Mouse (Mus musculus): ENCODE measurements at regions not wholly inside any gene's neighbourhood (a gene's known extent, or its start where the extent isn't known, plus 50 kb on each side); places are given as distances from the start of the nearest gene placed in this dataset.

DNA sequence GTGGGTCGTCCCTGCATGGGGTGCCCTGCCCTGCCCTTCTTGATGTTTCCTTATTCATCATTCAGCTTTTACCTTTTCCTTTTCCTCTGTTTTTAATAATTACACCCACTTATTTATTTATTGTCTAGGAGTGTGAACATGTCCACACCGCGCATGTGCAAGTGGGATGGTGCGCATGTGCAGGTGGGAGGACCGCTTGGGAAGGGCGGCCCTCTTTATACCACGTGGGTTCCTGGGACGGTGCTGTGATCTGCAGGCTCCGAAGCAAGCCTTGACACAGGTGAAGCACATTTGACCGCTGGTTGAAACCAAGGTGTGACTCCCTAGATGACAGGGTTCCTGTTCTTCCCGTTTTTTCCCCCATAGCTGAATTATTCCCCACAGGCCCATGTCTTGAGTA is 60.0 kb downstream of the Syf2 start:
- DNase-seq (ENCODE audit: low spot score) = no peak

- no peak for DNase-seq (ENCODE audit: low spot score)
Measured at GRCm38 (mm10) chr4:134993526-134994122, 62.9 kb downstream of the Syf2 start.

GRCm38 (mm10) chr4:134994205-134994604 is 63.5 kb downstream of the Syf2 start:
- DNase-seq (ENCODE audit: low spot score) = no peak

- no peak for DNase-seq (ENCODE audit: low spot score)
Measured at GRCm38 (mm10) chr4:134994648-134995047, 64.0 kb downstream of the Syf2 start.

GRCm38 (mm10) chr4:134995052-134995451 is 64.4 kb downstream of the Syf2 start:
- no peak for DNase-seq (ENCODE audit: low spot score)

DNA sequence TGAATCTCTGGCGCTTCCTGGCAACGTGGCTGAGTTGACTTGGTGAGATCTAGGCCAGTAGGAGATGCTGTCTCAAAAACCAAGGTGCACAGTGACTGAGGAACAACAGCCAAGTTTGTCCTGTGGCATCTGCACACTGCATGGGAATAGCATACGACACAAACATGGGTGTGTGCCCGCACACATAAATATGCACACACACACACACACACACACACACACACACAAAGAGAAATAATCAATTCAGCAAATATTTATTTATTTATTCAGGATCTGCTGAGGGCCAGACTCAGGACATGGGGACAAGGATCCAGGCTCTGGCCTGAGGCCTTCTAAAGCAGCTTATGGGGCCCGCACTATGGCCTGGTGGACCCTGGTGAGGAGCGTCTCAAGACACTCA is 65.4 kb downstream of the Syf2 start:
- DNase-seq (ENCODE audit: low spot score) = no peak

DNA sequence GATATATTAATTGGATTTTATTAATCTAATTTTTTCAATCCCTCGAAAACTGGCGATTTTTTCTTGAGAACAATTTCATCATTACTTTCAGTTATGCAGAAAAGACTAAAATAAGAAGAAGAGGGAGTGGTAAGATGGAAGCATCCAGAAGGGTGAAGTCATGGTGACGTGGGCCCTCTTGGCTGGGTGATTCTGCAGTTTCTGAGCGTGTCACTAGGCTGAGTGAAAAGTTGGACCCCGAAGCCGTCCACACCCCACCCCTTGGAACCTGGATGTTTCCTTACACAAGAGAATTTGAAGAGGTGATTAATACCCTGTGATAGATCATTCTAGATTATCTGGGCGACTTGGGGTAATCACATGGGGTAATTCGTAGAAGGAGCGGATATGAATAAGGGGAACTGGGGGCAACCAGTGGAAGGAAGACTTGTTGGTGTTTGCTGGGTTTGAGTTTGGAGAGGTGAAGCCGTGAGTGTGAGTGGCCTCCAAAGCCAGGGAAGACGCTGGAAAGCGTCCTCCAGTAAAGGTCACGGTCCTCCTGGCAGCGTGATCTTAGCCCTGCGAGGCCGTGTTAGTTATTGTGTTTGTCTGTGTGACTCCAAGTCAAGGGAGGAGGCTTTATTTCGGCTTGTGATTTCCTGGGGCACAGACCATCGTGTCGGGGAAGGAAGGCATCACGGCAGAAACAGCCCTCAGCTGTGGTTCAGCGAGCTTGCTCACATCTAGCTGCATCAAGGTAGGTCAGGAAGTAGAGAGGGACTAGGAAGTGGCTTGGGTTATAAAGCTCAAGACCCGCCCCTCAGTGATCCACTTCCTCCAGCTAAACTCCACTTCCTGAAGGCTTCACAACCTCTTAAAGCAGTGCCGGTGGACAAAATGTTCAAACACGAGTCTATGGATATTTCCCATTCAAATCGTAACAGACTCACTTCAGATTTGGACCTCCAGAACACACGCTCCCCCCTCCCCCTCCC is 67.0 kb downstream of the Syf2 start:
- DNase-seq (ENCODE audit: low spot score) = no peak

DNA sequence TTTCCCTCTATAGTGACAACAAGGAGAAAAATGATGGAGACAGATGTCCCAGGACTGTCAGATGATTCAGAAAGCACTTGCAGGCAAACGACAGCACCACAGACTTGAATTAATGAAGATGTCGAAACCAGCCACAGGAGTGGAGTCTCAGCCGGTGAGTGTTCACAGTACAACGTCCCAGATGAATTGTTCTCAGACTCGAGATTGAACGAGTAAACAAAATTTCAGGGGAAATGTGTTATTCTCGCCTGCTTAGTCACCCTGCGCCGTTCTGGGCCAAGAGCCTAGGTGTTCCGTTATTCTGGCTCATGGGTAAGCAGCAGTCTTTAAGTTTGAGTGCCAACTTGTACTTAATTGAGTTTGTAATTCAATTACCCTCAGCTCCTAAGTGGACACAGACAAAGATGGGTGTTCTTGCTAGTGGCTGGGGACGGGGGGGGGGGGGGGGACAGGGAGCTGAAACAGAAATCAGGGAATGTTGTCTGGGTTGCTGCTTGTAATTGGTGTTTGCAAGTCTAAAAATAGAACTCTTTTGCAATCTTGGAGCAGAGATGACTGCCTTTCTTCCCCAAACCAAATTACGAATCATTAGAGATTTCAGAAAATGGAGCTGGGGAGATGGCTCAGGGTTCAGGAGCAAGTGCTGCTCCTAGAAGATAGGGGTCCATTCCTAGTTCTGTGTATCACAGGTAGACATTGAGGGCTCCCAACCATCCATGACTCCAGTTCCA is 68.4 kb downstream of the Syf2 start:
- peak; percentile 72 for DNase-seq (ENCODE audit: low spot score)

GRCm38 (mm10) chr4:135002091-135002925 is 71.6 kb downstream of the Syf2 start:
- no peak for DNase-seq (ENCODE audit: low spot score)

DNA sequence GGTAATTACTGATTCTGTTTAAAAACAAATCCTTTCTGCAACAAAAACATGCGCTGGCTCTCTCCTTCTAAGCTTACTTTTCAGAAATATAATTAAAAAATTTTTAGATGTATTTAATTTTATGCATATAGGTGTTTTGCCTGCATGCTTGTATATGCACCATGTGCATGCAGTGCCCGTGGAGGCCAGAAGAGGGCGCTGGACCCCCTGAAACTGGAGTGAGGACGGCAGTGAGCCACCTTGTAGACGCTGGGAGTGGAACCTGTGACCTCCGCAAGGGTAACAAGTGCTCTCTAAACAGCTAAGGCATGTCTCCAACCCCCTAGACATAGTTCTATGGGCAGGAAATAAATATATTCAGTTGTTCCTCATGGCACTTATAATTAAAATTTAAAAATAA is 80.7 kb downstream of the Syf2 start:
- no peak for DNase-seq (ENCODE audit: low spot score)

DNA sequence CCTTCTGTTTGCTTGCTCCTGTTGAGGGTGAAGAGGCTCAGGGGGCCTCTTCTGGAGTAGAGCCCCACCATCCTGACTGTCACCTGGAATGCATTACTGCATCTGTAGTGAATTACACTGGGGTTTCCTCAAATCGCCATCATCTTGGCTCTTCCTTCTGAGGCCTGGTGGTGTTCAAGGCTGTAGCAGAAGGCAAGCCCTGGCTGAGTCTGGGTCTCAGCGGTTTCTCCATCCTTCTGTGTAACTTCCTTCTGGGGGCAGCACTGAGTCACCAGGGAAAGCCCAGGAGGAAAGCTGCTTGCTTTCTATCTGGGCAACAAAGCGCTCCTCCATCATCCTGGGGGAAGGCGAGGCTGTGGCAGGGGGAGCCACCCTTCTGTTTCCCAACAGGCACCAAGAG is 82.2 kb downstream of the Syf2 start:
- no peak for DNase-seq (ENCODE audit: low spot score)

DNA sequence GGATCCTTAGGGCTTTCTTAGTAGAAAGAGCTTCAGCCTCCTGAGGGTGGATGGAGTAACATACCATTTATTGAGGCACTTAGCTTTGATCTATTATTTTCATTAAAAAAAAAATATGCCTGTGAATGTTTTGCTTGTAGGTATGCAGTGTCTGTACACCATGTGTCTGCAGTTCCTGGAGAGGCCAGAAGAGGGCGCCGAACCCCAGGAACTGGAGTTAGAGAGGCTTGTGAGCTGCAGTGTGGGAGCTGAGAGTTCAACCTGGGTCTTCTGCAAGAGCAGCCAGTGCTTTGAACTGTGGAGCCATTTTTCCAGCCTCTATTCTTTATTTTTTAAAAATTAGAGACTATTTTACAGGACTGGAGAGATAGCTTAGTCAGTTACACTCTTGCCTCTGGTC is 83.2 kb downstream of the Syf2 start:
- DNase-seq (ENCODE audit: low spot score) = no peak

GRCm38 (mm10) chr4:135018018-135018417 is 87.3 kb downstream of the Syf2 start:
- peak; percentile 42 for DNase-seq (ENCODE audit: low spot score)

- no peak for DNase-seq (ENCODE audit: low spot score)
Measured at GRCm38 (mm10) chr4:135019120-135019519, 88.4 kb downstream of the Syf2 start.

DNA sequence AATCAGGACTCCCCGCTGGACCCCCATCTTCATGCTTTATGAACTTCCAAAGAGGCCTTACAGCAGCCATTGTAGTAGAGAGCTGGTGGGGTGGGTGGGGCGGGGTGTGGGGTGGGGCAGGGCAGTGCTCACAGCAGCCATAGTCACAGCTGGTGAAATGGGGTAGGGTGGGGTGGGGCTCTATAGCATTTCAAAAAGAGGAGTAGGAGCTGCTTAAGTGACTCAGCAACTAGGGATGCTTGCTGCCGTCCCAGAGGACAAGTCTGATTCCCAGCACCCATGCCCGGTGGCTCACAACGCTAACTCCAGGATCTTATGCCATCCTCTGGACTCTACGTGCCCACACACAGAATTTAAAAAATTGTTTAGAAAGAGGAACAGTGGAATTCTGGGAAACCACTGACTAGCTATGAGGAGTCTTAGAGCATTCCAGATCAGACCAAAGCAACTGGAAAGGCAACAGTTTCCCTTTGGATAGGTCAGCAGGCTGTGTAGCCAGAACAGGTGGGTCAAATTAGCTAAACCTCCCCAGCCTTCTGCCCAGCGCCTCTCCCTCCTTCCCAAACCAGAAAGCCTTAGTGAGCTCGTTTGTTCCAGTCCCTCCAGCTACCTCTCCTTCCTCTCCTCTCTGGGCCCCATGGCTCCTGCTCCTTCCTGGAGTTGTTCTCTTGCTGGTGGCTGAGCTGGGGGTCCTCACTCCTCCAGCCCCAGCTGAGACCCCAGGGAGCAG is 89.7 kb downstream of the Syf2 start:
- DNase-seq (ENCODE audit: low spot score) = no peak

DNA sequence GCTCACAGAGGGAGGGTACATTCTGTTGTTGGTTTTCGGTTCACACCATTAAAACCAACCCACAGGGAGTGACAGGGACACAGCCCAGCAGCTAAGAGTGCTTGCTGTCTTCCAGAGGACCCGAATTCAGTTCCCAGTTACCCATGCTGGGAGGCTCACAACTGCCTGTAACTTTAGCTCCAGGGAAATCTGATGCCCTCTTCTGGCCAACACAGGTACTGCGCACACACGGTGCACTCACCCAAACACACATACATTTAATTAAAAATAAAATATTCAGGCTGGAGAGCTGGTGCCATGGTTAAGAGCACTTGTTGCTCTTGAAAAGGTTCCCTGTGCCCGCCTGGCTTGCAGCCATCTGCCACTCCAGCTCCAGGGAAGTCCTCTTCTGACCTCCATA is 92.5 kb downstream of the Syf2 start:
- DNase-seq (ENCODE audit: low spot score) = no peak

DNA sequence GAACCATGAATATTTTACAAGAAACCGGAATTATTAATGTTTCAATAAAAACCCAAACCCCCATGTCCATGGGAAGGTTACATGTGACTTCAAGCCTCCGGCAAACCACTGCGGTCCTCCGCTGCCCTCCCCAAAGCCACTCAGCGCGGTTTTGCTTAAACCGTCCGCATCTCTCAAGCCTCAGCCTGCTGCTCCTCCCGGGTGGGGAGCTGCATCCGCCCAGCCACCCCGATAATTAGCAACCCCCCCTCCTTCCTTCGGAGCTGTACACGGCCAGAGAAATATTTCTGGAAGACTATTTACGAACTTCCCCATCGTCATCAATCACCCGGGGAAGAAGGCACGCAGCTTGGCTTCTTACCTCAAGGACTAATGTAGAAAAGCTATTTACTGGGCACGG is 94.7 kb upstream of the Runx3 start:
- no peak for DNase-seq (ENCODE audit: low spot score)

GRCm38 (mm10) chr4:135027136-135027535 is 93.3 kb upstream of the Runx3 start:
- no peak for DNase-seq (ENCODE audit: low spot score)

GRCm38 (mm10) chr4:135029723-135030122 is 90.7 kb upstream of the Runx3 start:
- DNase-seq (ENCODE audit: low spot score) = no peak

GRCm38 (mm10) chr4:135032461-135032860 is 88.0 kb upstream of the Runx3 start:
- DNase-seq (ENCODE audit: low spot score) = no peak

- DNase-seq (ENCODE audit: low spot score) = no peak
Measured at GRCm38 (mm10) chr4:135033302-135033701, 87.2 kb upstream of the Runx3 start.
